Mouse (Mus musculus) megakaryocyte, embryonic 14.5 days (primary cell): ENCODE results near the gene Naxe. TPM values are rescaled to one million over a fixed set of nuclear protein-coding genes. Genes with fewer than 3 reads are reported as not detected.

Experiments
- H3K27me3 ChIP-seq: replicated peaks from 2 replicates; pipeline ENCODE3; 2012; ENCODE audit warnings: inconsistent platforms
- H3K36me3 ChIP-seq: replicated peaks from 2 replicates; pipeline ENCODE3; 2012; ENCODE audit warnings: low read length, inconsistent platforms, mixed read lengths
- H3K4me1 ChIP-seq: 2 replicates; pipeline ENCODE4 v1.6.1; 2012; ENCODE audit warnings: inconsistent platforms
- H3K4me3 ChIP-seq: replicated peaks from 2 replicates; pipeline ENCODE3; 2012; ENCODE audit warnings: moderate library complexity, mild to moderate bottlenecking, inconsistent platforms
- H3K9me3 ChIP-seq: 2 replicates; pipeline ENCODE4 v1.6.1; 2012; ENCODE audit warnings: inconsistent platforms
- FLI1 ChIP-seq: IDR thresholded peaks from 2 replicates; pipeline ENCODE4 v1.6.1; 2012; ENCODE audit warnings: low read length, inconsistent platforms, mixed read lengths
- GATA1 ChIP-seq: IDR thresholded peaks from 3 replicates; pipeline ENCODE4 v1.6.1; 2012; ENCODE audit warnings: mixed read lengths, low read length, inconsistent platforms, borderline replicate concordance
- polyA plus RNA-seq: library from polyadenylated mRNA; stranded (reverse); fragments of >175 nt; gene quantifications from 2 replicates; pipeline ENCODE4 v1.2.3, GENCODE M21; 2012; ENCODE audit warnings: low replicate concordance; ENCODE audit not compliant: insufficient read depth

Gene Naxe
- 30.3 and 44.6 TPM in 2 replicates for polyA plus RNA-seq

DNA sequence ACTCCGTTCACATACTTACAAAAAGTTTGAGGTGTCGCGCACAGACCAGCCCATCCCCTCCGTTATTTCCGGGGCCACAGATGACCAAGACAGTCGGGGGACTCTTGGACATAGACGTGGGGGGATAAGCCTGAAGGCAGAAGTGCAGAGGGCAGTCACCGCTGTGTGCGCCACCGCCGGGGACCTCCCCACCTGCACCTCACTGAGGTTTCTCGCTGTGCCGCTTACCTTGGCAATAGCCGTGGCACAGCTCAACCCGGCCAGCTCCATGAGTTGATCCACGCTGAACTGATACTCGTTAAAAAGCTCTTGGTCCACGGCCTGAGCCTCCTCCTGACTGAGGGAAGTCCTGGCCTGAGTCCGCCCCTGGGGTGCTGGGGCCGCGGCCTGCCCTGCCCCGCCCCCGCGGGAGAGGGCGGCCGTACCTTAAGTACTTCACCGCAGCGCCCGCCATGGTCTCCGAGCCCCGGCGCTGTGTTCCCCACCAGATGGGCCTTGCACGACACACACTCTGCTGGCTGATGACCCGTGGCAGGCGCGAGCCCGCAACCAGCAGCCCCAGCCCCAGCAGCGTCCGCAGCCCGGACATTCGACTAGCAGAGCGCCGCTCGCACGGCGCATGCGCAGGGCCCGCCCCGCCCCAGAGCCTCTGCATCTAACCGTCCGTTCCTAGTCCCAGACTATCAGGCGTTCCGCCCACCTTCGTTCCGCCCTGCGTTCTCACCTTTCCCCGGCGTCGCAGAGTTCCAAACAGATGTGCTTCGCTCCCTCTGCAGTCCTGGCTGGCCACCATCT, at the start of gene Naxe:
Gene Naxe (minus strand): TSS at position 594 of the 795 bp plus-strand sequence.
- H3K4me3 ChIP-seq = peak within 1 kb of the TSS; percentile 99
- TF ChIP-seq FLI1 = no peak
- no peak for TF ChIP-seq GATA1
- H3K27me3 ChIP-seq = peaks cover 8% of the 10 kb centered on the region
- peaks cover 40% of the 10 kb centered on the region for H3K36me3 ChIP-seq
- H3K9me3 ChIP-seq = peaks cover 3% of the 10 kb centered on the region; the same call in 1 of the 2 replicates
- peaks cover 20% of the 10 kb centered on the region for H3K4me1 ChIP-seq

DNA sequence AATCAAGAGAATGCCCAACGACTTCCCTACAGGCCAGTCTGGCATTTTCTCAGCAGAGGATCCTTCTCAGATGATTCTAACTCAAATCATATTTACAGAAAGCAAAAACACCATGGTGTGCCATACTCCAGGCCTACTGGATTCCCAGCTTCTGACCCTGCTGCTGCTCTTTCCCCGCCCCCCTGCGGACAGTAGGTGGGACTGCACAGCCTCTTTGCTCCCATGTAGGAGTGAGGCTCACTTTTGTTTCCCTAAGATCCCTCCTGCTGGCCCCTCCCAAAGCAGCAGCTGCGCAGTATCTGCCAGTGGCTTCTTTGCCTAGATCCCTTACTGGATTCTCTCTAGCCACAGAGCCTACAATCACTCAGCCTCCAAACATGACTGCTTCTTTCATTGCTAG, 47.8 kb upstream of the Naxe start:
- H3K27me3 ChIP-seq = no peaks in the 10 kb centered on the region
- H3K36me3 ChIP-seq = peaks cover 86% of the 10 kb centered on the region
- H3K4me3 ChIP-seq = no peak overlapping the region
- TF ChIP-seq GATA1 = no peak
- no peak for TF ChIP-seq FLI1
- H3K9me3 ChIP-seq = no peaks in the 10 kb centered on the region
- H3K4me1 ChIP-seq = peaks cover 22% of the 10 kb centered on the region

DNA sequence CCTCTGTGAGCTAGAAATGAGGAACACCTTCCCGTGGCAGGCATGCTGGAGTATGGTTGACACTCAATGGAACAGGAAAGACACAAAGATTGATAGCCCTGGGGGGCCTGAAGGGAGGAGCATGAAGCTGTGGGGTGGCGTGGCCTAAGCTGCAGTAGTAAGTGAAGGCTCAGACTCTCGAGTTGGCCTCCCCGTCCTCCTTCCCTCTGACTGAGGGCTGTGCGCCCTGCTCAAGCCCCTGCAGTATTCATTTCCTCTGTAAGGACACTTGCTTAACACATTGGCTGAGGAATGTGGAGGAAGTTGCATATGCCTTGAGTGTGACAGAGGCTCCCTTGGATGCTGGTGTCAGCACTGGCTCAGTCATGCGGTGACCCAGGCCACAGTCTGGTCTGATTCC, 44.3 kb upstream of the Naxe start:
- TF ChIP-seq GATA1 (no peak), FLI1 (no peak)
- no peaks in the 10 kb centered on the region for H3K27me3 ChIP-seq
- no peaks in the 10 kb centered on the region for H3K9me3 ChIP-seq
- H3K4me3 ChIP-seq = no peak overlapping the region
- H3K36me3 ChIP-seq = peaks cover 82% of the 10 kb centered on the region
- peaks cover 38% of the 10 kb centered on the region for H3K4me1 ChIP-seq

DNA sequence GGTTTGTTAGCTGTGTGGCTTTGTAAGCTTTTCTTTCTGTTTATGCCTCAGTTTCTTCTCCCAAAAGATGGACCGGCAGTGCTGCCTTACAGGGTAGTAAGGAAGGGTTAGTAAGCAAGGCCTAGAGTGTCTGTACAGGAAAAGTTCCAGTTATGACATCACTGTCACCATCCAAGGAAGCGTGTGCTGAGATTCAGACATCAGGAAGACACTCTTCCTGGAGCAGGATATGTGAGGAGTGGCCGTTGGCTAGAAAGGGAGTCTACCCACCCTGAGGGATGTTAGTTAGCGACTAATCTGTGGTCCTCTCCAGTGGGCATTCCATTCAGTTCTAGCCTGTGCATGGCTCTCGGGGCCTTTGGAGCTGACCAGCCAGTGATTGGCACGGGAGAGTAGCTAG, 43.9 kb upstream of the Naxe start:
- peaks cover 82% of the 10 kb centered on the region for H3K36me3 ChIP-seq
- TF ChIP-seq GATA1 (no peak), FLI1 (no peak)
- no peaks in the 10 kb centered on the region for H3K9me3 ChIP-seq
- peaks cover 42% of the 10 kb centered on the region for H3K4me1 ChIP-seq
- no peaks in the 10 kb centered on the region for H3K27me3 ChIP-seq
- no peak overlapping the region for H3K4me3 ChIP-seq

DNA sequence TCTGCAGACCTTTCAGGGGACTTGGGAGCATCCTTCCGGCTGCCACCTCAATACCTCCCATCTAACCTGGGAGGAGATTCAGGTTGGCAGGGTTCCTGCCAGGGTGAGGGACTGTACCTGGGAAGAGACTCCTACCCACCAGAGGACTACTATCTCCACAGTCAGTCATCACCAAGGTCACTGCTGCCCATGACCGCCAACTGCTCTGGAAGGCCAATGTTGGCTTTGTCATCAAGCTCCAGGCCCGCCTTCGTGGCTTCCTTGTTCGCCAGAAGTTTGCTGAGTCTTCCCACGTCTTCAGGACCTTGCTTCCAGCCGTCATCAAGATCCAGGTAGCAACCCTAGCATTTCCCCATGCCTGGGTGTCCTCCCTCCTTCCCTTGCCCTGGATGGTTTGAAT, 43.4 kb upstream of the Naxe start:
- Histone ChIP-seq H3K36me3 (peaks cover 83% of the 10 kb centered on the region), H3K27me3 (no peaks in the 10 kb centered on the region), H3K9me3 (no peaks in the 10 kb centered on the region), H3K4me1 (peaks cover 46% of the 10 kb centered on the region), H3K4me3 (no peak overlapping the region)
- no peak for TF ChIP-seq GATA1

DNA sequence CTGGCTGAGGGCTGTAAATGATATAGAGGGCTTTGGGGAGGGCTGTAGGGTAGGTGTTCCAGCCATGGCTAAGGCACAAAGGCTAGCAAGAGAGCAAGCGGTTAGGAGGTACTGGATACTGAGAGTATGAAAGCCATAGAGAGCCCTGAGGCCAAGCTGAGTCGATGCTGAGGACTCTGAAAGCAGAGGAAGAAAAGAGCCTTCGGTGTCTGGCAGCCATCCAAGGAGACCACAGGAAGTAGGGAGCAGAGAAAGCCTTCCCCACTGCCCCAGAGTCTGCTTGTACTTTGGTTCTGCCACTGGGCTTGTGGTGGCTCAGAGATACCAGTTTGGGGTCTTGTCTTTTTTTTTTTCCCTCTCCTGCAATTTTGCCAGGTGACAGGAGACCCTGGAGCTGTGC, 42.0 kb upstream of the Naxe start:
- peaks cover 45% of the 10 kb centered on the region for H3K4me1 ChIP-seq
- no peak overlapping the region for H3K4me3 ChIP-seq
- H3K36me3 ChIP-seq = peaks cover 74% of the 10 kb centered on the region
- no peaks in the 10 kb centered on the region for H3K9me3 ChIP-seq
- TF ChIP-seq GATA1 = no peak
- TF ChIP-seq FLI1 = no peak
- H3K27me3 ChIP-seq = no peaks in the 10 kb centered on the region

DNA sequence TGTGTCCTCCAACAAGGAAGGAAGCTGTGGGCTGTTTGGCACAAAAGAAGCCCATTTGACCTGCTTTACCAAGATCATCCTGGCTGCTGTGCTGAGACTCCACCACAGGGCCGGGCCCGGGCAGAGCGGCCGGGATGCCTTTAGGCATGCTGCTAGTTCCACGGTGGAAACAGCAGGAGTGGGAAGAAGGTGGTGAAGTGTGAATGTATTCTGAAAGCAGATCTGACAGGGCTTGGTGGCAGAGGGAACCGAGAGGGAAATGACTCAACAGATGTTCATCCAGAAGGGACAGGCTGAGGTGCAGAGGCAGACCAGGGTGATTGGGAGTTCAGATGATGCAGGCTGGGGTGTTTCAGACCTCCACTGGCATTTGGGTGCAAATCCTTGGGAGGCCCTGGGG, 39.4 kb upstream of the Naxe start:
- TF ChIP-seq GATA1 (no peak), FLI1 (no peak)
- H3K36me3 ChIP-seq = peaks cover 75% of the 10 kb centered on the region

DNA sequence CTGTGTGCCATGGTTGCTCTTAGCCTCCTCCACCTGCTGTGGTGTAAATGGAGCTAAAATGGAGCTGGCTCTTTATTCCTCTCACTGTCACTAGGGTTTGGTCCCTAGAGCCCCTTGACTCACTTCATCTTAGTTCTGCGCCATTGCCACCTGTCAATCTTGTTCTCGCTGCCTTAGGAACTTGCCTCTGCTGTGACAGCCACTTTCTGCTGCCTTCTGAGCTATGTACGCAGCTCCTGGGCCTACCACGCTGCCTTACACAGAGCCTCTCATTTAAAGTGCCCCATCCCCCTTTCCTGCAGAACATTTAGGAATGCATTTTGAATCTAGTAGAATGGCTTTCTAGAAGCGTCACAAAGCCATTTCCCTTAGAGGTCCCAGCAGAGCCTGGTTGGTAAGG, 35.8 kb upstream of the Naxe start:
- Histone ChIP-seq H3K9me3 (no peaks in the 10 kb centered on the region), H3K27me3 (no peaks in the 10 kb centered on the region), H3K4me1 (peaks cover 26% of the 10 kb centered on the region), H3K36me3 (peaks cover 79% of the 10 kb centered on the region), H3K4me3 (no peak overlapping the region)
- TF ChIP-seq GATA1 = no peak

More for the DNA sequence above, 39.4 kb upstream of the Naxe start:
- Histone ChIP-seq H3K4me1 (peaks cover 49% of the 10 kb centered on the region), H3K27me3 (no peaks in the 10 kb centered on the region), H3K9me3 (no peaks in the 10 kb centered on the region), H3K4me3 (peak overlapping the region; percentile 17)

DNA sequence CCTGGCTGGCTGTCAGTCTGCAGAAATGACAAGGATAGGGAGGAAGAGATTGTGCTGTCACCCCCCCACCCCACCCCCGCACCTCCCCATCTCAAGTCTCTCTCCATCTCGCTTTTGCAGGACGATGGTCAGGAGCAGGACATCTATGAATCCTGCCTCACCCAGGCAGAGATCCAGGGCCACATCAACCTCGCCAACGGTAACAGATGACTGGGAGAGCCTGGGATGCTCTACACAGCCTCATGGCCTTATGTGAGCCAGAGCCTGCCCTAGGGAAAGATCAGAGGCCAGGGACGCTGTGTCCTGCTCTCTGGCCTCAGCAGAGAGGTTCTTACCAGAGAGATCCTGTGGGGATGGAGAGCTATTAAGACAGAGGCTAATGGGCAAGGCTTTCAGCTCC, 32.3 kb upstream of the Naxe start:
- peaks cover 79% of the 10 kb centered on the region for H3K36me3 ChIP-seq
- H3K4me1 ChIP-seq = peaks cover 10% of the 10 kb centered on the region
- H3K27me3 ChIP-seq = no peaks in the 10 kb centered on the region
- H3K9me3 ChIP-seq = no peaks in the 10 kb centered on the region
- no peak overlapping the region for H3K4me3 ChIP-seq
- no peak for TF ChIP-seq FLI1

DNA sequence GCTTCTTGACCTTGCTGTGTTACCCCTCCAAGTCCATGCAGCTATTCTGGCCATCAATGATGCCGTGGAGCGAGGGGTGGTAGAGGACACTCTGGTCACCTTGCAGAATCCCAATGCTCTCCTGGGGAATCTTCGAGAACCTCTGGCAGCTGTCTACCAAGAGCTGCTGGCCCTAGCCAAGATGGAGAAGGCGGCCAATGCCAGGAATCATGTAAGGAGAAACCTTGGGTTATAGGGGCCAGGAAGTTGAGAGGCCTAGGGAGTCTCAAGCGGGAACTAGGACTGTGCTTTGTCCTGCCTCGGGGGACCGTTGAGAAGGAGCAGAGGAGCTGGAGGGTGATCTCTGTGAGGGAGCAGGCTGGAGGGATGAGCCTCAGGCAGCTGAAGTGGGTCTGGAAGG, 31.8 kb upstream of the Naxe start:
- H3K27me3 ChIP-seq = no peaks in the 10 kb centered on the region
- no peaks in the 10 kb centered on the region for H3K9me3 ChIP-seq
- peaks cover 10% of the 10 kb centered on the region for H3K4me1 ChIP-seq
- TF ChIP-seq FLI1 (no peak), GATA1 (no peak)
- peaks cover 77% of the 10 kb centered on the region for H3K36me3 ChIP-seq
- H3K4me3 ChIP-seq = no peak overlapping the region

DNA sequence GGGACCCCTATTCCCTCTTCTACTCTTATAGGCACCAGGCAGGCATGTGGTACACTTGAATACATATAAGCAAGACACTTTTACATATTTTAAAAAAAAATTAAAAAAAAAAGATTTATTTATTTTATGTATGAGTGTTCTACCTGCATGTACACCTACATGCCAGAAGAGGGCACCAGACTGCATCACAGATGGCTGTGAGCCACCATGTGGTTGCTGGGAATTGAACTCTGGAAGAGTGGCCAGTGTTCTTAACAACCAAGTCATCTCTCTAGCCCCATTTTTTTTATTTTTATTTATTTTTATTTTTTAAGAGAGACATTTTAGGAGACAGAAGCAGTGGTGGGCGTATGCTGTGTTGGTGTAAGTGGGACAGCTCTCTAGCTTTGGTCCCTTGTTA, 29.4 kb upstream of the Naxe start:
- TF ChIP-seq FLI1 (no peak), GATA1 (no peak)
- H3K4me1 ChIP-seq = peaks cover 10% of the 10 kb centered on the region
- H3K9me3 ChIP-seq = no peaks in the 10 kb centered on the region
- peaks cover 63% of the 10 kb centered on the region for H3K36me3 ChIP-seq
- H3K4me3 ChIP-seq = no peak overlapping the region
- H3K27me3 ChIP-seq = no peaks in the 10 kb centered on the region
